Mouse (Mus musculus) liver, embryonic 14.5 days (tissue): ENCODE results near the gene Usf3.

ENCODE experiments used
- CTCF ChIP-seq: IDR thresholded peaks from 2 replicates; pipeline ENCODE4 v1.5.1; 2016; ENCODE audit warnings: antibody characterized with exemption, low read depth, control low read depth
- EP300 ChIP-seq: IDR thresholded peaks from 2 replicates; pipeline ENCODE4 v1.6.1; 2016; ENCODE audit warnings: antibody characterized with exemption, low read depth

- TF ChIP-seq CTCF (no peak), EP300 (no peak)
Observed at GRCm38 (mm10) chr16:44136511-44137021, 36.5 kb upstream of the Usf3 start.
